Mouse (Mus musculus): ENCODE measurements around the gene Dll4.

DNA sequence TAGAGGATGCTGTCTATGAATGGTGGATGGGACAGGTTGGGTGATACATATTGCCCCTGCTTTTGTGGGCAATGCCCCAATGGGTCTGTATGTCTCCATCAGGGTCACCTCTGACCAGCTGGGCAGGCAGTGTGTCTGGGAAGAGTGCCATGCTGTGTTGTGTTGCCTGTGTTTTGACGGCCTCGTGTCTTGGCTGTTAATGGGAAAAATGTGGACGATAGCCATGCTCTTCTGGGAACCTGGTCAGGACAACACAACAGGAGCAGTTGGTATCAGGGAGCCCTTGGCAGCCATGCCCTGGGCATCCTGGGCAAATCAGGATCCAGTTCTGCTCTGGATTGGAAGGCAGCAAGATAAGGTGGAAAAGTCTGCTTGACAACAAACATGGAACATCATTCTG, 29.5 kb downstream of the Dll4 start:
- no peak for TF ChIP-seq CTCF (IDR thresholded peaks at IDR 0.05; ENCODE audit: low read depth, low read length)
- TF ChIP-seq POLR2A (IDR thresholded peaks at IDR 0.05; ENCODE audit: extremely low read depth, insufficient read depth, low read length) = no peak

All from liver, adult 2 months (tissue).